Mouse (Mus musculus): ENCODE data around the gene Nfkbie. TPM values are rescaled to one million over a fixed set of nuclear protein-coding genes. Genes with fewer than 3 reads are reported as not detected.

Nfkbie gene
- polyA plus RNA-seq, 1 experiment from 2014 or later, result 5.1 TPM

DNA sequence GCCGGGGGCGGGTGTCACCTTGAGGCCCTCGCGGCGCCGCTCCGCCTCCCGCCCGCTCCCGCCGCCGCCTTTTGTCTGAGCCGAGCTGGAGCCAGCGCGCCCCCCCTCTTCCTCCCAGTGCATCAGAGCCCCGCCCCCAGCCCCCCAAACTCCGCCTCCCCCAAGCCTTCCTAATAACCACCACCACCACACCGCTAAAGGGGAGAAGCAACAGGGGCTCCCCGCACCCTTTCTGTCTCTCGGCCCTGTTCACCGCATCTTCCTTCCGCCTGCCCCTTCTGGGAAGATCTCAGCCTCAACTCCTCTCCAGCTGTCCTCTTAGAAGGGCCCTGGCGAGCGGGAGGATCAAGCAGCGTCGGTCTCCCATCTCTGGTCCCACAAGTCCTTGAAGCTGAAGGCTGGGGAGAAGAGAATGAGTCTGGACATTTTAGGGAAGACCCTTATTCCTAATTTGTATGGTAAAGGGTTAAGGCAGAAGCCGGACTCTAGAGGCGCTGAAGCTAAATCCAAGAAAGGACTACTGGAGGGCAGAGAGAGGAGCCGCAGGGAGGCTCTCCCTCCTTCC, 5.8 kb upstream of the Nfkbie start, which contains the start of gene Tmem151b:
TSS of gene Tmem151b (minus strand) at position 61 of the 565 bp plus-strand sequence.
- Histone ChIP-seq H3K4me2 (ENCODE audit: low read length) (peak within 1 kb of the TSS; percentile 100), H3K27me3 (ENCODE audit: insufficient read depth, low read length) (peaks cover 21% of the 10 kb centered on the region), H3K36me3 (ENCODE audit: insufficient read depth, low read length) (no peaks in the 10 kb centered on the region), H3K27ac (no peak within 1 kb of the TSS), H3K4me1 (replicated peaks; ENCODE audit: insufficient read depth, low read length) (peaks cover 19% of the 10 kb centered on the region), H3K4me3 (replicated peaks; ENCODE audit: low read depth, low read length) (peak within 1 kb of the TSS; percentile 64), H3K9me3 (replicated peaks; ENCODE audit: low read length) (no peaks in the 10 kb centered on the region), H3K9ac (ENCODE audit: low read depth, low read length) (peak within 1 kb of the TSS; percentile 62)
- no peak for ATAC-seq (replicated peaks; ENCODE audit: low FRiP score, low read depth)
- 2% methylated on average over 13 of the region's 29 CpGs for WGBS
- no peak for TF ChIP-seq CTCF (IDR thresholded peaks at IDR 0.05; ENCODE audit: low read depth)
- DNase-seq (ENCODE audit: low spot score), result peak; percentile 61

DNA sequence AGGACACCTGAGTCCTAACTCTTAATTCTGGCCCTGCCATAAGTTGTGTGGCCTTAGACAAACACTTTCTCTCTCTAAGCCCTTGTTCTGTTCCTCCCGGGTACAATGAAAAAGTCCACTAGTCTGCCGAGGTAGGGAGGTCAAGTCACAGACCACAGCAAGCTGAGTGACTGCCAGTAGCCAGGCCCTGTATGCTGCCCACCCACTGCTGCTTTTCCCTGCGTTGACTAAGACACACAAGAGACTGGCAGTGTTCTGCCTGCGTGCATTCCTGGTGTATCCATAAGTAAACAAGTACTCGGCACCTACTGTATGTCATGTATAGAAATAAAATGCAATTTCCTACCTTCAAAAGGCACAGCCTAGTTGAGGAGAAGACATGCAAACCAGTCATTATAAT, 5.2 kb upstream of the Nfkbie start:
- Histone ChIP-seq H3K27ac (no peak overlapping the region), H3K27me3 (ENCODE audit: insufficient read depth, low read length) (peaks cover 16% of the 10 kb centered on the region), H3K36me3 (ENCODE audit: insufficient read depth, low read length) (no peaks in the 10 kb centered on the region), H3K4me2 (ENCODE audit: low read length) (peak overlapping the region; percentile 100), H3K4me3 (replicated peaks; ENCODE audit: low read depth, low read length) (no peak overlapping the region), H3K9me3 (replicated peaks; ENCODE audit: low read length) (no peaks in the 10 kb centered on the region), H3K9ac (ENCODE audit: low read depth, low read length) (no peak overlapping the region), H3K4me1 (replicated peaks; ENCODE audit: insufficient read depth, low read length) (peaks cover 13% of the 10 kb centered on the region)
- ATAC-seq (replicated peaks; ENCODE audit: low FRiP score, low read depth) (no peak), DNase-seq (ENCODE audit: low spot score) (no peak)
- 19% methylated on average over 5 of the region's 5 CpGs for WGBS
- TF ChIP-seq CTCF (IDR thresholded peaks at IDR 0.05; ENCODE audit: low read depth), result no peak

DNA sequence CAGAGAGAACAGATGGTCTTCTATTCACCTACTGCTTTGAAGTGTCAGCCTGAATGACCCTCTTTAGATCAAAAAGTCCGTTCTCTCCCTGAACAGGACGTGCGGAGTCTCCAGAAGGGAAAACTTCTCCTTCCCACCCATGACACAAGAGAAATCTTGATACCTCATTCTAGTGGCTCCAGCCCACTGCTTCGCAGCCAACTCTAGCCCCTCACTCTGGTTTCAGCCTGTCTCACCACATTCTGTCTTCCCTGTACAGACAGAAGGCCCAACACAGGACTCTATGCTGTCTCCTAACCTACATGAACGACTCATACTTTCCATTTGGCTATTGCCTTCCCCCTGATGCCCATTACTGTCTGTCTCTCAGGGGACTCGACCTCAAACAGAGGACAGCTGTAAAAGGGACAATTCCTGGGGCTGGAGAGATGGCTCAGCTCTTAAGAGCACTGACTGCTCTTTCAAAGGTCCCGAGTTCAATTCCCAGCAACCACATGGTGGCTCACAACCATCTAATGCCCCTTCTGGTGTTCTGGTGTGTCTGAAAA, 4.2 kb upstream of the Nfkbie start:
- Histone ChIP-seq H3K4me1 (replicated peaks; ENCODE audit: insufficient read depth, low read length) (peaks cover 12% of the 10 kb centered on the region), H3K27ac (no peak overlapping the region), H3K4me2 (ENCODE audit: low read length) (no peak overlapping the region), H3K9me3 (replicated peaks; ENCODE audit: low read length) (no peaks in the 10 kb centered on the region), H3K36me3 (ENCODE audit: insufficient read depth, low read length) (no peaks in the 10 kb centered on the region), H3K4me3 (replicated peaks; ENCODE audit: low read depth, low read length) (no peak overlapping the region), H3K27me3 (ENCODE audit: insufficient read depth, low read length) (peaks cover 8% of the 10 kb centered on the region), H3K9ac (ENCODE audit: low read depth, low read length) (no peak overlapping the region)
- WGBS, result 38% methylated on average over 7 of the region's 7 CpGs
- no peak for ATAC-seq (replicated peaks; ENCODE audit: low FRiP score, low read depth)
- DNase-seq (ENCODE audit: low spot score), result no peak
- TF ChIP-seq CTCF (IDR thresholded peaks at IDR 0.05; ENCODE audit: low read depth), result no peak

DNA sequence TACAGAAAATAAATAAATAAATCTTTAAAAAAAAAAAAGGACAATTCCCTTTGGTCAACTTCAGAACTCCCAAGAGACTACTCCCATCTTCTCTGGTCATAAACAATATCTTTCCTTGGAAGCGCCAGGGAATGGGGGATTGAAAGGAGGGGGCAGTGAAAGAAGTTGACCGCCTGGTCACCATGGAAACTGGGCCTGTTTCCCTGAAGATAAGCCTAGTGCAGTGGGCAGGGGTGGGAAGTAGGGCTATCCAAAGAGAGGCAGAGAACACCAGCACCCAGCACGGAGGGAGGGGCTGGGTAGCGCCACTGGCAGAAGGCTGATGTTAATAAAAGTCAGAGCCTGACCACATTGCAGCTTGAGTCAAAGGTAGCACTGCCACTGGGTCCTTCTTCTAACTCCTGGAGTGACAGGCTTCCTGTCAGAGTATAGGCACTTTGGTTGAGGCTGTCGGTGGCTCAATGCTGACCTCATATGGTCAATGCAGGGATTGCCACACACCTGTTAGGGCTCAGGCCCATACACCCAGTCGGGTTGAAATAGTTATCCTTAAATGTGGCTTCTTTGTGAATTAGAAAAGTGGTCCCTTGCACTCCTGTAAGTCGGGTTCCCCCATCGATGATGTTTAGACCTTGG, 3.6 kb upstream of the Nfkbie start:
- H3K4me1 ChIP-seq (replicated peaks; ENCODE audit: insufficient read depth, low read length), result peaks cover 12% of the 10 kb centered on the region
- no peak overlapping the region for H3K9ac ChIP-seq (ENCODE audit: low read depth, low read length)
- no peak overlapping the region for H3K27ac ChIP-seq
- no peak overlapping the region for H3K4me3 ChIP-seq (replicated peaks; ENCODE audit: low read depth, low read length)
- H3K9me3 ChIP-seq (replicated peaks; ENCODE audit: low read length), result no peaks in the 10 kb centered on the region
- H3K36me3 ChIP-seq (ENCODE audit: insufficient read depth, low read length), result no peaks in the 10 kb centered on the region
- peak; percentile 89 for TF ChIP-seq CTCF (IDR thresholded peaks at IDR 0.05; ENCODE audit: low read depth)
- no peak overlapping the region for H3K4me2 ChIP-seq (ENCODE audit: low read length)
- WGBS, result 7% methylated on average over 8 of the region's 8 CpGs
- DNase-seq (ENCODE audit: low spot score) (peak; percentile 76), ATAC-seq (replicated peaks; ENCODE audit: low FRiP score, low read depth) (no peak; the same call in 1 of the 2 replicates)
- H3K27me3 ChIP-seq (ENCODE audit: insufficient read depth, low read length), result peaks cover 2% of the 10 kb centered on the region

DNA sequence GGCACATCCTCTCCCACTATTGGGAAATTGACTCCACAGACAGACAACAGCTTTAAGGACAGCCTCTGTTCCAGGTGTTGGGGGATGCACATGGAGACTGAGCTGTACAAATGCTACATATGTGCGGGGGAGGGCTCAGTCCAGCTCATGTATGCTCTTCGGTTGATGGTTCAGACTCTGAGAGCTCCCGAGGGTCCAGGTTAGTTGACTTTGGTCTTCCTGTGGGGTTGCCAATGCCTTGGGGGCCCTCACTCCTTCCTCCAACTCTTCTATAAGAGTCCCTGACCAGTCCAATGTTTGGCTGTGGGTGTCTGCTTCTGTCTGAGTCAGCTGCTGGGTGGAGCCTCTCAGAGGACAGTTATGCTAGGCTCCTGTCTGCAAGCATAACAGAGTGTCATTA, 2.4 kb upstream of the Nfkbie start:
- H3K4me2 ChIP-seq (ENCODE audit: low read length), result no peak overlapping the region
- WGBS, result 76% methylated on average over 3 of the region's 3 CpGs
- H3K4me3 ChIP-seq (replicated peaks; ENCODE audit: low read depth, low read length), result no peak overlapping the region
- ATAC-seq (replicated peaks; ENCODE audit: low FRiP score, low read depth) (no peak), DNase-seq (ENCODE audit: low spot score) (no peak)
- peaks cover 12% of the 10 kb centered on the region for H3K4me1 ChIP-seq (replicated peaks; ENCODE audit: insufficient read depth, low read length)
- no peak for TF ChIP-seq CTCF (IDR thresholded peaks at IDR 0.05; ENCODE audit: low read depth)
- H3K9ac ChIP-seq (ENCODE audit: low read depth, low read length), result no peak overlapping the region
- H3K27ac ChIP-seq, result no peak overlapping the region
- no peaks in the 10 kb centered on the region for H3K36me3 ChIP-seq (ENCODE audit: insufficient read depth, low read length)
- H3K9me3 ChIP-seq (replicated peaks; ENCODE audit: low read length), result no peaks in the 10 kb centered on the region
- no peaks in the 10 kb centered on the region for H3K27me3 ChIP-seq (ENCODE audit: insufficient read depth, low read length)

GRCm38 (mm10) chr17:45554420-45554819, 1.1 kb upstream of the Nfkbie start:
- Histone ChIP-seq H3K4me1 (replicated peaks; ENCODE audit: insufficient read depth, low read length) (peaks cover 4% of the 10 kb centered on the region; the same call in 1 of the 2 replicates), H3K36me3 (ENCODE audit: insufficient read depth, low read length) (no peaks in the 10 kb centered on the region), H3K9me3 (replicated peaks; ENCODE audit: low read length) (no peaks in the 10 kb centered on the region), H3K4me2 (ENCODE audit: low read length) (no peak overlapping the region), H3K27me3 (ENCODE audit: insufficient read depth, low read length) (no peaks in the 10 kb centered on the region), H3K9ac (ENCODE audit: low read depth, low read length) (no peak overlapping the region), H3K4me3 (replicated peaks; ENCODE audit: low read depth, low read length) (no peak overlapping the region), H3K27ac (no peak overlapping the region)
- no peak for DNase-seq (ENCODE audit: low spot score)
- TF ChIP-seq CTCF (IDR thresholded peaks at IDR 0.05; ENCODE audit: low read depth), result no peak
- whole genome bisulfite sequencing, result 44% methylated on average over 1 of the region's 1 CpGs
- no peak for ATAC-seq (replicated peaks; ENCODE audit: low FRiP score, low read depth)
